Mouse (Mus musculus) olfactory bulb, adult 2 months (tissue): Measurements from ENCODE around the gene Ccdc137.

Experiments used
- CTCF ChIP-seq: fragments of 200-500 bp; IDR thresholded peaks from 2 replicates; pipeline ENCODE4 v1.5.1; 2012; ENCODE audit warnings: low read depth, mild to moderate bottlenecking, low read length, moderate library complexity; ENCODE audit not compliant: insufficient read depth
- POLR2A ChIP-seq: fragments of 200-500 bp; IDR thresholded peaks from 2 replicates; pipeline ENCODE4 v1.6.1; 2012; ENCODE audit warnings: mild to moderate bottlenecking, low read depth, low read length, moderate library complexity; ENCODE audit not compliant: insufficient read depth

GRCm38 (mm10) chr11:120505661-120506060 lies 47.7 kb downstream of the Ccdc137 start:
- TF ChIP-seq CTCF (no peak), POLR2A (no peak)
